Comparison of ENCODE assay signal across 8 mouse cellular contexts in genomic region chr4:106127641-106128040, GRCm38 (mm10).
A peak's percentile ranks its signal among the peaks of the same experiment; 100 is the strongest.
DNase-seq lines count a peak whose midpoint lies in the region; ATAC-seq and TF ChIP-seq lines count a peak whose summit lies in the region.

No protein-coding gene starts in this region.

- no peaks in the 10 kb centered on the region for H3K9me3 ChIP-seq in kidney, postnatal 0 days (replicated peaks; ENCODE audit: low read length)
- H3K9me3 ChIP-seq in kidney, embryonic 16.5 days (ENCODE audit: low read length) = no peaks in the 10 kb centered on the region

- no peak overlapping the region for H3K27ac ChIP-seq in kidney, postnatal 0 days
- no peak overlapping the region for H3K27ac ChIP-seq in kidney, embryonic 16.5 days (ENCODE audit: low read length)

- DNase-seq in adrenal gland, adult 18-20 months (ENCODE audit: low spot score in 2 of 2) = peak; percentile 21 to 30
- no peak for DNase-seq in adrenal gland, adult 8-10 months
- peak; percentile 47 for DNase-seq in kidney, postnatal 0 days (ENCODE audit: low spot score)
- DNase-seq in NIH3T3 (ENCODE audit: low read depth) = peak; percentile 50
- peak; percentile 10 to 19 for DNase-seq in heart, postnatal 36 days
- DNase-seq in mesoderm, embryonic 11.5 days (ENCODE audit: low read depth, low spot score) = peak; percentile 52

- ATAC-seq in kidney, postnatal 0 days (replicated peaks; ENCODE audit: low FRiP score, low read depth) = no peak
- no peak for ATAC-seq in kidney, embryonic 16.5 days (ENCODE audit: low FRiP score, low TSS enrichment)
- ATAC-seq in inflammation-experienced regulatory T-cells, adult 6 months = no peak

- no peaks in the 10 kb centered on the region for H3K27me3 ChIP-seq in kidney, postnatal 0 days (ENCODE audit: insufficient read depth, low read length)
- H3K27me3 ChIP-seq in kidney, embryonic 16.5 days (ENCODE audit: insufficient read depth, low read length) = no peaks in the 10 kb centered on the region

- 73% methylated on average over 7 of the region's 7 CpGs for WGBS in kidney, postnatal 0 days
- 67% methylated on average over 7 of the region's 7 CpGs for WGBS in kidney, embryonic 16.5 days

- H3K4me1 ChIP-seq in kidney, postnatal 0 days (replicated peaks; ENCODE audit: insufficient read depth, low read length) = no peaks in the 10 kb centered on the region
- no peaks in the 10 kb centered on the region for H3K4me1 ChIP-seq in kidney, embryonic 16.5 days (ENCODE audit: insufficient read depth, low read length)

- H3K9ac ChIP-seq in kidney, postnatal 0 days (ENCODE audit: low read depth, low read length) = no peak overlapping the region
- H3K9ac ChIP-seq in kidney, embryonic 16.5 days (replicated peaks; ENCODE audit: low read length) = no peak overlapping the region

- H3K4me2 ChIP-seq in kidney, postnatal 0 days (ENCODE audit: low read length) = no peak overlapping the region
- H3K4me2 ChIP-seq in kidney, embryonic 16.5 days (replicated peaks; ENCODE audit: low read depth, low read length) = no peak overlapping the region

- no peak overlapping the region for H3K4me3 ChIP-seq in kidney, postnatal 0 days (replicated peaks; ENCODE audit: low read depth, low read length)
- H3K4me3 ChIP-seq in kidney, embryonic 16.5 days (ENCODE audit: low read length) = no peak overlapping the region

- H3K36me3 ChIP-seq in kidney, postnatal 0 days (ENCODE audit: insufficient read depth, low read length) = no peaks in the 10 kb centered on the region
- no peaks in the 10 kb centered on the region for H3K36me3 ChIP-seq in kidney, embryonic 16.5 days (ENCODE audit: insufficient read depth, low read length)

- intact Hi-C loops in heart, postnatal 36 days (cut with DNase I) = loop anchor here (5.0 kb wide), 1 partner anchor 100 kb away; no protein-coding TSS in a partner anchor

- TF ChIP-seq CTCF in kidney, postnatal 0 days (IDR thresholded peaks at IDR 0.05; ENCODE audit: low read depth) = peak; percentile 66
